ENCODE assay signal across 27 mouse cellular contexts in genomic region chr3:80473686-80474085, GRCm38 (mm10).
DNase-seq lines count a peak whose midpoint lies in the region; ATAC-seq lines count a peak whose summit lies in the region.
"Had no signal": no experiment of that assay in that cellular context is flagged by ENCODE, and none has a peak within 500 bp of the region (broad histone marks: within the 10 kb centered on the region; RNA-seq: fewer than 3 reads in every experiment).

No protein-coding gene starts in this region.

- H3K9ac ChIP-seq in forebrain, embryonic 13.5 days = no peak overlapping the region
- H3K9ac ChIP-seq: embryonic facial prominence, embryonic 13.5 days; embryonic facial prominence, embryonic 15.5 days; forebrain, embryonic 12.5 days; forebrain, embryonic 15.5 days; forebrain, postnatal 0 days had no signal

- no peaks in the 10 kb centered on the region for H3K27me3 ChIP-seq in forebrain, embryonic 13.5 days
- H3K27me3 ChIP-seq: CH12.LX; embryonic facial prominence, embryonic 13.5 days; embryonic facial prominence, embryonic 15.5 days; forebrain, embryonic 12.5 days; forebrain, embryonic 15.5 days had no signal

- H3K9me3 ChIP-seq in forebrain, embryonic 13.5 days (replicated peaks) = no peaks in the 10 kb centered on the region
- H3K9me3 ChIP-seq: embryonic facial prominence, embryonic 13.5 days; embryonic facial prominence, embryonic 15.5 days; forebrain, embryonic 10.5 days; forebrain, embryonic 12.5 days; forebrain, embryonic 15.5 days; G1E had no signal

- H3K27ac ChIP-seq in forebrain, embryonic 13.5 days = no peak overlapping the region
- H3K27ac ChIP-seq: embryonic facial prominence, embryonic 13.5 days; embryonic facial prominence, embryonic 15.5 days; forebrain, embryonic 10.5 days; forebrain, embryonic 12.5 days; forebrain, embryonic 15.5 days had no signal

- H3K4me1 ChIP-seq in forebrain, embryonic 13.5 days = no peaks in the 10 kb centered on the region
- H3K4me1 ChIP-seq: embryonic facial prominence, embryonic 13.5 days; embryonic facial prominence, embryonic 15.5 days; forebrain, embryonic 10.5 days; forebrain, embryonic 12.5 days; forebrain, embryonic 15.5 days had no signal

- no peak for ATAC-seq in forebrain, embryonic 13.5 days
- ATAC-seq: activated CD4-positive, CD25-positive, alpha-beta regulatory T cell, adult 4 months; CD4-positive, CD25-positive, alpha-beta regulatory T cell, adult 4 months; forebrain, embryonic 15.5 days; forebrain, postnatal 0 days; Patski had no signal

- H3K4me2 ChIP-seq in forebrain, embryonic 13.5 days = no peak overlapping the region
- H3K4me2 ChIP-seq: embryonic facial prominence, embryonic 13.5 days; embryonic facial prominence, embryonic 15.5 days; forebrain, embryonic 12.5 days; forebrain, embryonic 15.5 days had no signal

- no peak overlapping the region for H3K4me3 ChIP-seq in forebrain, embryonic 13.5 days
- H3K4me3 ChIP-seq: embryonic facial prominence, embryonic 13.5 days; embryonic facial prominence, embryonic 15.5 days; erythroblast, embryonic 14.5 days; forebrain, embryonic 10.5 days; forebrain, embryonic 12.5 days; forebrain, embryonic 15.5 days had no signal

- DNase-seq in adrenal gland, adult (ENCODE audit: inconsistent age in 2 of 2, low spot score in 1 of 2) = peak; percentile 57 to 73
- no peak for DNase-seq in adrenal gland, postnatal 4 days (ENCODE audit: low spot score in 2 of 2)
- DNase-seq in adrenal gland, adult 2 months = peak; percentile 47
- peak; percentile 7 for DNase-seq in adrenal gland, postnatal 10 days
- DNase-seq in adrenal gland, postnatal 25 days = peak; percentile 4
- DNase-seq in cerebellum, adult 11-12 months = no peak
- DNase-seq in thymus, adult 18-20 months = no peak
- DNase-seq: B cell, adult 2 months; cerebellum, adult 18-20 months; cerebellum, adult 8-10 months; cerebellum, adult 9-11 months; cerebellum, postnatal 14 days; cerebellum, postnatal 36 days; embryo, embryonic 11 days; forebrain, postnatal 0 days had no signal

- no peaks in the 10 kb centered on the region for H3K36me3 ChIP-seq in forebrain, embryonic 13.5 days (ENCODE audit: poor library complexity, severe bottlenecking)
- H3K36me3 ChIP-seq: embryonic facial prominence, embryonic 13.5 days; embryonic facial prominence, embryonic 15.5 days; forebrain, embryonic 10.5 days; forebrain, embryonic 12.5 days; forebrain, embryonic 15.5 days; G1E had no signal

Comparison
In these comparisons a context has a peak if more than half of its experiments do, and no peak if none do; other contexts are left out.
1. DNase-seq: peak in adrenal gland, adult (2 of 2), adrenal gland, adult 2 months (single experiment), adrenal gland, postnatal 10 days (single experiment) and adrenal gland, postnatal 25 days (single experiment); none in adrenal gland, postnatal 4 days (0 of 2), cerebellum, adult 11-12 months (single experiment) and thymus, adult 18-20 months (0 of 2).